Mouse (Mus musculus) CH12.LX (cell line): ENCODE measurements at regions not wholly inside any gene's neighbourhood (a gene's known extent, or its start where the extent isn't known, plus 50 kb on each side); places are given as distances from the start of the nearest gene placed in this dataset.
A peak's percentile ranks its signal among the peaks of the same experiment; 100 is the strongest.

Experiments
- DNase-seq: peaks from one replicate; pipeline ENCODE4 v3.0.0-alpha.2; 2013; ENCODE audit errors: extremely low read depth
- H3K27ac ChIP-seq: 2 replicates; pipeline ENCODE4 v1.5.1; 2012; ENCODE audit warnings: low read depth, mild to moderate bottlenecking, control low read depth, moderate library complexity; ENCODE audit not compliant: insufficient read depth
- H3K27me3 ChIP-seq: replicated peaks from 2 replicates; pipeline ENCODE3; 2012; ENCODE audit warnings: inconsistent platforms
- H3K36me3 ChIP-seq, 2 experiments: replicated peaks in 1 of 2; 2 replicates each; pipeline versions ENCODE3 to v1.6.1; 2012; ENCODE audit warnings: inconsistent platforms in 1 of 2, low read length in 1 of 2, mild to moderate bottlenecking in 1 of 2, mixed read lengths in 1 of 2, moderate library complexity in 1 of 2; ENCODE audit not compliant: control insufficient read depth in 1 of 2, insufficient read depth in 1 of 2
- H3K4me1 ChIP-seq, 2 experiments: 2 replicates each; pipeline ENCODE4 v1.6.1; 2012; ENCODE audit warnings: inconsistent platforms in 1 of 2, moderate library complexity in 1 of 2; ENCODE audit not compliant: insufficient read depth in 2 of 2, control insufficient read depth in 1 of 2
- H3K4me2 ChIP-seq: 2 replicates; pipeline ENCODE4 v1.6.1; 2012; ENCODE audit warnings: low read depth, mild to moderate bottlenecking, control low read depth; ENCODE audit not compliant: poor library complexity, insufficient read depth, severe bottlenecking
- H3K4me3 ChIP-seq, 3 experiments: fragments of 150-350 bp in 1 of 3; sonication (generic) in 1 of 3; replicated peaks in 1 of 3; 2 replicates each; pipeline versions ENCODE3 to v1.5.1; 2011 to 2012; ENCODE audit warnings: low read depth in 2 of 3, low read length in 2 of 3, mild to moderate bottlenecking in 2 of 3, moderate library complexity in 2 of 3, control low read depth in 1 of 3, improper control_type of control experiment in 1 of 3, inconsistent platforms in 1 of 3, mixed read lengths in 1 of 3; ENCODE audit not compliant: poor library complexity in 1 of 3
- H3K79me2 ChIP-seq: replicated peaks from 2 replicates; pipeline ENCODE4 v1.6.1; 2012; ENCODE audit warnings: mild to moderate bottlenecking, moderate library complexity; ENCODE audit not compliant: control insufficient read depth, poor library complexity, insufficient read depth, severe bottlenecking; ENCODE audit errors: extremely low read depth
- H3K9ac ChIP-seq: 2 replicates; pipeline ENCODE4 v1.6.1; 2012; ENCODE audit warnings: low read depth, mild to moderate bottlenecking, control low read depth, moderate library complexity; ENCODE audit not compliant: insufficient read depth
- H3K9me3 ChIP-seq: replicated peaks from 2 replicates; pipeline ENCODE3; 2012; ENCODE audit warnings: low read length, inconsistent platforms, mixed read lengths
- BHLHE40 ChIP-seq: IDR thresholded peaks from 2 replicates; pipeline ENCODE4 v1.6.1; 2011; ENCODE audit warnings: mild to moderate bottlenecking, low read depth, low read length, improper control_type of control experiment
- CHD1 ChIP-seq: IDR thresholded peaks from 2 replicates; pipeline ENCODE4 v1.6.1; 2012; ENCODE audit warnings: low read depth, low read length, improper control_type of control experiment, inconsistent platforms
- CHD2 ChIP-seq: IDR thresholded peaks from 2 replicates; pipeline ENCODE4 v1.6.1; 2011; ENCODE audit warnings: low read length, improper control_type of control experiment
- EP300 ChIP-seq: IDR thresholded peaks from 2 replicates; pipeline ENCODE4 v1.6.1; 2011; ENCODE audit warnings: low read length, improper control_type of control experiment
- HCFC1 ChIP-seq: IDR thresholded peaks from 2 replicates; pipeline ENCODE4 v1.6.1; 2012; ENCODE audit warnings: low read depth, mild to moderate bottlenecking, inconsistent platforms, low read length, improper control_type of control experiment
- JUN ChIP-seq: IDR thresholded peaks from 2 replicates; pipeline ENCODE4 v1.6.1; 2011; ENCODE audit warnings: low read depth, mild to moderate bottlenecking, low read length, improper control_type of control experiment, moderate library complexity; ENCODE audit not compliant: insufficient read depth
- MAX ChIP-seq: IDR thresholded peaks from 2 replicates; pipeline ENCODE4 v1.6.1; 2011; ENCODE audit warnings: low read length, improper control_type of control experiment
- MEF2A ChIP-seq: IDR thresholded peaks from 2 replicates; pipeline ENCODE4 v1.6.1; 2014; ENCODE audit warnings: low read depth, mild to moderate bottlenecking, inconsistent platforms, low read length, improper control_type of control experiment, borderline replicate concordance
- MYC ChIP-seq: IDR thresholded peaks from 2 replicates; pipeline ENCODE4 v1.6.1; 2011; ENCODE audit warnings: low read depth, mild to moderate bottlenecking, improper control_type of control experiment, low read length
- NELFE ChIP-seq: IDR thresholded peaks from 2 replicates; pipeline ENCODE4 v1.6.1; 2011; ENCODE audit warnings: low read depth, low read length, improper control_type of control experiment
- PAX5 ChIP-seq: IDR thresholded peaks from 2 replicates; pipeline ENCODE4 v1.6.1; 2012; ENCODE audit warnings: low read length, inconsistent platforms, mixed read lengths
- POLR2A ChIP-seq: IDR thresholded peaks from 2 replicates; pipeline ENCODE4 v1.6.1; 2011; ENCODE audit warnings: low read depth, mild to moderate bottlenecking, improper control_type of control experiment, low read length
- RAD21 ChIP-seq: IDR thresholded peaks from 2 replicates; pipeline ENCODE4 v1.6.1; 2011; ENCODE audit warnings: low read depth, mild to moderate bottlenecking, low read length, improper control_type of control experiment, moderate library complexity
- SIN3A ChIP-seq: IDR thresholded peaks from 2 replicates; pipeline ENCODE4 v1.6.1; 2012; ENCODE audit warnings: low read length, improper control_type of control experiment, inconsistent platforms
- TCF12 ChIP-seq: IDR thresholded peaks from 2 replicates; pipeline ENCODE4 v1.6.1; 2014; ENCODE audit warnings: low read depth, mild to moderate bottlenecking, inconsistent platforms, low read length, improper control_type of control experiment
- UBTF ChIP-seq: IDR thresholded peaks from 2 replicates; pipeline ENCODE4 v1.6.1; 2012; ENCODE audit warnings: low read depth, mild to moderate bottlenecking, inconsistent platforms, low read length, improper control_type of control experiment, moderate library complexity
- USF1 ChIP-seq: IDR thresholded peaks from 2 replicates; pipeline ENCODE4 v1.6.1; 2014; ENCODE audit warnings: low read depth, mild to moderate bottlenecking, inconsistent platforms, low read length, improper control_type of control experiment
- USF2 ChIP-seq: conservative IDR thresholded peaks from 2 replicates; pipeline ENCODE4 v1.6.1; 2011; ENCODE audit warnings: low read depth, low read length, improper control_type of control experiment
- ZC3H11A ChIP-seq: IDR thresholded peaks from 2 replicates; pipeline ENCODE4 v1.6.1; 2012; ENCODE audit warnings: low read depth, mild to moderate bottlenecking, inconsistent platforms, low read length, improper control_type of control experiment
- ZKSCAN1 ChIP-seq: IDR thresholded peaks from 2 replicates; pipeline ENCODE4 v1.6.1; 2012; ENCODE audit warnings: low read depth, inconsistent platforms, low read length, improper control_type of control experiment, borderline replicate concordance
- dilution Hi-C: fragments of 300-500 bp; cut with MboI; formaldehyde crosslinking; loops from 2 replicates; pipeline ENCODE4 v1.14.3; 2020; ENCODE audit warnings: low sequenced_read_pairs; ENCODE audit not compliant: extremely low pct_unique_long_range_greater_than_20kb, extremely low pct_ligation_motif_present
- in situ Hi-C: fragments of 300-500 bp; cut with MboI; formaldehyde crosslinking; loops from 3 replicates; pipeline ENCODE4 v1.14.3; 2019; ENCODE audit warnings: low sequenced_read_pairs, low pct_ligation_motif_present, low pct_unique_long_range_greater_than_20kb, mixed read lengths

GRCm38 (mm10) chr5:44383049-44383448 is 156.6 kb upstream of the Tapt1 start:
- Histone ChIP-seq H3K27ac (no peak overlapping the region), H3K9ac (no peak overlapping the region), H3K9me3 (no peaks in the 10 kb centered on the region), H3K27me3 (no peaks in the 10 kb centered on the region), H3K36me3 (no peaks in the 10 kb centered on the region), H3K4me1 (no peaks in the 10 kb centered on the region), H3K79me2 (no peaks in the 10 kb centered on the region), H3K4me3 (no peak overlapping the region), H3K4me2 (no peak overlapping the region)
- in situ Hi-C loops (no loop called here), dilution Hi-C loops (no loop called here)
- DNase-seq: no peak
- TF ChIP-seq CHD1: no peak
- TF ChIP-seq JUN: no peak
- TF ChIP-seq EP300: no peak
- TF ChIP-seq MYC: no peak
- no peak for TF ChIP-seq TCF12
- TF ChIP-seq ZKSCAN1: no peak
- TF ChIP-seq POLR2A: no peak
- no peak for TF ChIP-seq ZC3H11A
- TF ChIP-seq BHLHE40: no peak
- TF ChIP-seq, all 38 proteins: peak for 0

- no peak overlapping the region for H3K27ac ChIP-seq
- peaks cover 0 to 4% of the 10 kb centered on the region in 2 experiments; a peak in 1 of 4 replicates for H3K4me1 ChIP-seq
- no peak overlapping the region for H3K4me2 ChIP-seq
- dilution Hi-C loops (no loop called here), in situ Hi-C loops (no loop called here)
- TF ChIP-seq UBTF (no peak), USF1 (peak; percentile 63), CHD2 (no peak), POLR2A (no peak), NELFE (no peak), BHLHE40 (no peak), PAX5 (no peak), HCFC1 (no peak), ZKSCAN1 (no peak), SIN3A (no peak), MYC (no peak), MAX (no peak), RAD21 (no peak), USF2 (peak; percentile 46), MEF2A (no peak)
- H3K36me3 ChIP-seq: no peaks in the 10 kb centered on the region
- H3K79me2 ChIP-seq: no peaks in the 10 kb centered on the region
- H3K27me3 ChIP-seq: no peaks in the 10 kb centered on the region
- H3K9ac ChIP-seq: no peak overlapping the region
- H3K9me3 ChIP-seq: peaks cover 3% of the 10 kb centered on the region
- no peak overlapping the region for H3K4me3 ChIP-seq
- DNase-seq: peak; percentile 6
Measured at GRCm38 (mm10) chr5:44370006-44370405, 143.6 kb upstream of the Tapt1 start.
